Mouse (Mus musculus) intestine, embryonic 14.5 days (tissue): ENCODE results near the gene Pitpnm1. TPM values are rescaled to one million over a fixed set of nuclear protein-coding genes. Genes with fewer than 3 reads are reported as not detected.

Experiments
- ATAC-seq: fragments of 200-750 bp; cut with Nextera tagmentation; replicated peaks from 2 replicates; pipeline ENCODE4 v1.8.0; 2017; ENCODE audit warnings: low read depth, moderate number of reproducible peaks, moderate TSS enrichment, moderate library complexity; ENCODE audit not compliant: low FRiP score, low TSS enrichment
- DNase-seq: peaks from one replicate; pipeline ENCODE4 v3.0.0-alpha.2; 2018; ENCODE audit warnings: low spot score
- H3K27ac ChIP-seq: fragments of 300-500 bp; sonication (generic); 2 replicates; pipeline ENCODE4 v1.5.1; 2014; ENCODE audit warnings: low read depth, mild to moderate bottlenecking, control low read depth
- H3K27me3 ChIP-seq: fragments of 300-500 bp; sonication (generic); replicated peaks from 2 replicates; pipeline ENCODE4 v1.6.1; 2014; ENCODE audit warnings: low read length, control low read depth; ENCODE audit not compliant: control insufficient read depth, insufficient read depth
- H3K36me3 ChIP-seq: fragments of 300-500 bp; sonication (generic); 2 replicates; pipeline ENCODE4 v1.6.1; 2014; ENCODE audit warnings: low read length, control low read depth; ENCODE audit not compliant: control insufficient read depth, insufficient read depth
- H3K4me1 ChIP-seq: fragments of 300-500 bp; sonication (generic); replicated peaks from 2 replicates; pipeline ENCODE4 v1.6.1; 2014; ENCODE audit warnings: low read length, control low read depth, mixed read lengths; ENCODE audit not compliant: control insufficient read depth, insufficient read depth
- H3K4me2 ChIP-seq: fragments of 300-500 bp; sonication (generic); 2 replicates; pipeline ENCODE4 v1.6.1; 2014; ENCODE audit warnings: low read length
- H3K4me3 ChIP-seq: fragments of 300-500 bp; sonication (generic); 2 replicates; pipeline ENCODE4 v1.5.1; 2014; ENCODE audit warnings: low read depth, low read length, control low read depth, mixed read lengths
- H3K9ac ChIP-seq: fragments of 300-500 bp; sonication (generic); 2 replicates; pipeline ENCODE4 v1.6.1; 2014; ENCODE audit warnings: mild to moderate bottlenecking, low read length
- H3K9me3 ChIP-seq: fragments of 300-500 bp; sonication (generic); 2 replicates; pipeline ENCODE4 v1.6.1; 2016; ENCODE audit warnings: low read length, control low read depth; ENCODE audit not compliant: control insufficient read depth
- WGBS: fragments of 180-500 bp; shearing (Covaris S2); extraction: QIAGEN DNeasy Blood & Tissue Kit; methylation state at CpG from one replicate; pipeline ENCODE4 v1.1.7; 2014; 5-methylcytosine and 5-hydroxymethylcytosine counted together
- polyA plus RNA-seq: library from polyadenylated mRNA; unstranded; fragments of >200 nt; fragmentation: Nextera tagmentation; extraction: Ambion mirVana; gene quantifications from 2 replicates; pipeline ENCODE4 v1.2.1, GENCODE M21; 2014

The Pitpnm1 gene
- polyA plus RNA-seq, 1 experiment from 2014 or later: 14.3 TPM

GRCm38 (mm10) chr19:4075531-4075930, 24.3 kb upstream of the Pitpnm1 start:
- H3K27me3 ChIP-seq: no peaks in the 10 kb centered on the region
- H3K4me3 ChIP-seq: no peak overlapping the region
- no peak overlapping the region for H3K27ac ChIP-seq
- H3K4me2 ChIP-seq: no peak overlapping the region
- WGBS: 91% methylated on average over 1 of the region's 1 CpGs
- ATAC-seq (no peak), DNase-seq (no peak)
- no peaks in the 10 kb centered on the region for H3K9me3 ChIP-seq
- H3K4me1 ChIP-seq: no peaks in the 10 kb centered on the region
- H3K36me3 ChIP-seq: no peaks in the 10 kb centered on the region
- H3K9ac ChIP-seq: no peak overlapping the region

GRCm38 (mm10) chr19:4079594-4079993, 20.2 kb upstream of the Pitpnm1 start:
- no peaks in the 10 kb centered on the region for H3K36me3 ChIP-seq
- H3K4me1 ChIP-seq: no peaks in the 10 kb centered on the region
- no peak overlapping the region for H3K4me3 ChIP-seq
- H3K4me2 ChIP-seq: no peak overlapping the region
- ATAC-seq (no peak), DNase-seq (no peak)
- no peak overlapping the region for H3K9ac ChIP-seq
- 66% methylated on average over 1 of the region's 1 CpGs for WGBS
- H3K27me3 ChIP-seq: no peaks in the 10 kb centered on the region
- no peak overlapping the region for H3K27ac ChIP-seq
- H3K9me3 ChIP-seq: no peaks in the 10 kb centered on the region

GRCm38 (mm10) chr19:4080511-4081009, 19.2 kb upstream of the Pitpnm1 start:
- no peak for DNase-seq
- no peaks in the 10 kb centered on the region for H3K36me3 ChIP-seq
- H3K4me3 ChIP-seq: no peak overlapping the region
- no peaks in the 10 kb centered on the region for H3K4me1 ChIP-seq
- no peak overlapping the region for H3K4me2 ChIP-seq
- H3K9ac ChIP-seq: no peak overlapping the region
- no peaks in the 10 kb centered on the region for H3K9me3 ChIP-seq
- ATAC-seq: no peak
- H3K27ac ChIP-seq: no peak overlapping the region
- 67% methylated on average over 8 of the region's 8 CpGs for WGBS
- H3K27me3 ChIP-seq: no peaks in the 10 kb centered on the region

- WGBS: 71% methylated on average over 3 of the region's 3 CpGs
- H3K4me2 ChIP-seq: no peak within 1 kb of the TSS
- no peak for ATAC-seq
- H3K27ac ChIP-seq: no peak within 1 kb of the TSS
- H3K9me3 ChIP-seq: no peaks in the 10 kb centered on the region
- H3K4me3 ChIP-seq: no peak within 1 kb of the TSS
- H3K36me3 ChIP-seq: no peaks in the 10 kb centered on the region
- no peaks in the 10 kb centered on the region for H3K27me3 ChIP-seq
- no peak for DNase-seq
- H3K4me1 ChIP-seq: no peaks in the 10 kb centered on the region
- H3K9ac ChIP-seq: no peak within 1 kb of the TSS
Observed at GRCm38 (mm10) chr19:4081394-4081793, 18.4 kb upstream of the Pitpnm1 start, which contains the start of gene Cabp2. Gene Cabp2, plus strand, starts transcription at chr19:4081578.

GRCm38 (mm10) chr19:4082219-4082965, 17.4 kb upstream of the Pitpnm1 start:
- no peak for ATAC-seq
- Histone ChIP-seq H3K9ac (no peak overlapping the region), H3K4me2 (no peak overlapping the region), H3K9me3 (no peaks in the 10 kb centered on the region), H3K27ac (no peak overlapping the region), H3K36me3 (no peaks in the 10 kb centered on the region), H3K4me1 (no peaks in the 10 kb centered on the region), H3K27me3 (no peaks in the 10 kb centered on the region), H3K4me3 (no peak overlapping the region)
- DNase-seq: no peak
- WGBS: 81% methylated on average over 11 of the region's 11 CpGs

- H3K4me1 ChIP-seq: no peaks in the 10 kb centered on the region
- WGBS: 83% methylated on average over 7 of the region's 7 CpGs
- no peak overlapping the region for H3K27ac ChIP-seq
- H3K9me3 ChIP-seq: no peaks in the 10 kb centered on the region
- ATAC-seq: no peak
- H3K27me3 ChIP-seq: no peaks in the 10 kb centered on the region
- H3K9ac ChIP-seq: no peak overlapping the region
- no peak overlapping the region for H3K4me3 ChIP-seq
- no peaks in the 10 kb centered on the region for H3K36me3 ChIP-seq
- DNase-seq: no peak
- no peak overlapping the region for H3K4me2 ChIP-seq
Observed at GRCm38 (mm10) chr19:4083316-4083715, 16.5 kb upstream of the Pitpnm1 start.

GRCm38 (mm10) chr19:4083826-4084225, 16.0 kb upstream of the Pitpnm1 start:
- no peak overlapping the region for H3K4me3 ChIP-seq
- ATAC-seq: no peak
- no peaks in the 10 kb centered on the region for H3K4me1 ChIP-seq
- 24% methylated on average over 8 of the region's 8 CpGs for WGBS
- no peaks in the 10 kb centered on the region for H3K36me3 ChIP-seq
- no peak for DNase-seq
- no peaks in the 10 kb centered on the region for H3K27me3 ChIP-seq
- no peaks in the 10 kb centered on the region for H3K9me3 ChIP-seq
- no peak overlapping the region for H3K9ac ChIP-seq
- H3K4me2 ChIP-seq: no peak overlapping the region
- H3K27ac ChIP-seq: no peak overlapping the region

GRCm38 (mm10) chr19:4084984-4085383, 14.8 kb upstream of the Pitpnm1 start:
- ATAC-seq: no peak
- Histone ChIP-seq H3K9me3 (no peaks in the 10 kb centered on the region), H3K27ac (no peak overlapping the region), H3K9ac (no peak overlapping the region), H3K27me3 (no peaks in the 10 kb centered on the region), H3K4me3 (no peak overlapping the region), H3K4me2 (no peak overlapping the region), H3K36me3 (no peaks in the 10 kb centered on the region), H3K4me1 (no peaks in the 10 kb centered on the region)
- WGBS: 80% methylated on average over 1 of the region's 1 CpGs
- no peak for DNase-seq

- Histone ChIP-seq H3K4me3 (no peak overlapping the region), H3K9ac (no peak overlapping the region), H3K4me1 (no peaks in the 10 kb centered on the region), H3K27me3 (no peaks in the 10 kb centered on the region), H3K27ac (no peak overlapping the region), H3K4me2 (no peak overlapping the region), H3K36me3 (no peaks in the 10 kb centered on the region), H3K9me3 (no peaks in the 10 kb centered on the region)
- ATAC-seq: no peak
- no peak for DNase-seq
- 92% methylated on average over 15 of the region's 15 CpGs for WGBS
Observed at GRCm38 (mm10) chr19:4086156-4086555, 13.6 kb upstream of the Pitpnm1 start.
